Mouse (Mus musculus) midbrain, embryonic 14.5 days (tissue): ENCODE results near the gene Tjp1. TPM values are rescaled to one million over a fixed set of nuclear protein-coding genes. Genes with fewer than 3 reads are reported as not detected.

Experiments used
- ATAC-seq: fragments of 200-750 bp; cut with Nextera tagmentation; 2 replicates; pipeline ENCODE4 v1.8.0; 2017; ENCODE audit warnings: moderate number of reproducible peaks, moderate library complexity; ENCODE audit not compliant: low FRiP score, low TSS enrichment
- DNase-seq: peaks from one replicate; pipeline ENCODE4 v3.0.0-alpha.2; 2015
- H3K27ac ChIP-seq: fragments of 300-500 bp; sonication (generic); replicated peaks from 2 replicates; pipeline ENCODE4 v1.5.1; 2014; ENCODE audit warnings: mild to moderate bottlenecking, low read depth, low read length, moderate library complexity
- H3K27me3 ChIP-seq: fragments of 300-500 bp; sonication (generic); 2 replicates; pipeline ENCODE4 v1.6.1; 2014; ENCODE audit warnings: low read length, control low read depth, mixed read lengths; ENCODE audit not compliant: control insufficient read depth, insufficient read depth
- H3K36me3 ChIP-seq: fragments of 300-500 bp; sonication (generic); 2 replicates; pipeline ENCODE4 v1.6.1; 2014; ENCODE audit warnings: low read length, control low read depth; ENCODE audit not compliant: control insufficient read depth, insufficient read depth
- H3K4me1 ChIP-seq: fragments of 300-500 bp; sonication (generic); 2 replicates; pipeline ENCODE4 v1.6.1; 2014; ENCODE audit warnings: mild to moderate bottlenecking, antibody characterized with exemption, low read length, control low read depth; ENCODE audit not compliant: control insufficient read depth, insufficient read depth
- H3K4me2 ChIP-seq: fragments of 300-500 bp; sonication (generic); 2 replicates; pipeline ENCODE4 v1.6.1; 2014; ENCODE audit warnings: mild to moderate bottlenecking, low read length, moderate library complexity
- H3K4me3 ChIP-seq: fragments of 300-500 bp; sonication (generic); replicated peaks from 2 replicates; pipeline ENCODE4 v1.5.1; 2014; ENCODE audit warnings: low read depth, low read length
- H3K9ac ChIP-seq: fragments of 300-500 bp; sonication (generic); replicated peaks from 2 replicates; pipeline ENCODE4 v1.6.1; 2014; ENCODE audit warnings: mild to moderate bottlenecking, low read length, moderate library complexity
- H3K9me3 ChIP-seq: fragments of 300-500 bp; sonication (generic); 2 replicates; pipeline ENCODE4 v1.6.1; 2016; ENCODE audit warnings: low read length, control low read depth, mixed read lengths; ENCODE audit not compliant: control insufficient read depth
- WGBS: fragments of 180-500 bp; shearing (Covaris S2); extraction: QIAGEN DNeasy Blood & Tissue Kit; methylation state at CpG from one replicate; pipeline ENCODE4 v1.1.7; 2014; 5-methylcytosine and 5-hydroxymethylcytosine counted together
- polyA plus RNA-seq: library from polyadenylated mRNA; unstranded; fragments of >200 nt; fragmentation: Nextera tagmentation; extraction: Ambion mirVana; gene quantifications from 2 replicates; pipeline ENCODE4 v1.2.1, GENCODE M21; 2014

Tjp1 gene
- polyA plus RNA-seq, 1 experiment from 2014 or later = 22.4 TPM

DNA sequence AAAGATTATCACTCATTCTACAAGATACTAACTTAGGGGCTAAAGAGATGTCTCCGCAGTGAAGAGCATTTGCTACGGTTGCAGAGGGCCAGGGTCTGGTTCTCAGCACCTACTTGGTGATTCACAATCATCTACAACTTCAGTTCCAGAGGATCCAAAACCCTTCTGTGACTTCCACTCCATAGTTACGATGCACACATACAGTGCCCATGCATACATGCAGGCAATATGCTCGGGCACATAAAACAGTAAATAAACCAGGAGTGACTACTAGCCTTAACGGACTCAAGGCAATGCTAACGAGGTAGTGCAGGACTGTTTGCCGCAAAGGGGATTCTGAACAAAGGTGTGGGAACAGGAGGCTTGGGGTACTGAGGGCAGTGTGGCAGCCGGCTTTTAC is 7.0 kb downstream of the Tjp1 start:
- no peaks in the 10 kb centered on the region for H3K4me1 ChIP-seq
- H3K27me3 ChIP-seq = no peaks in the 10 kb centered on the region
- no peak for ATAC-seq
- H3K27ac ChIP-seq = no peak overlapping the region
- H3K4me3 ChIP-seq = no peak overlapping the region
- no peaks in the 10 kb centered on the region for H3K9me3 ChIP-seq
- no peak overlapping the region for H3K9ac ChIP-seq
- H3K4me2 ChIP-seq = no peak overlapping the region
- H3K36me3 ChIP-seq = no peaks in the 10 kb centered on the region
- no peak for DNase-seq
- 94% methylated on average over 8 of the region's 8 CpGs for WGBS

DNA sequence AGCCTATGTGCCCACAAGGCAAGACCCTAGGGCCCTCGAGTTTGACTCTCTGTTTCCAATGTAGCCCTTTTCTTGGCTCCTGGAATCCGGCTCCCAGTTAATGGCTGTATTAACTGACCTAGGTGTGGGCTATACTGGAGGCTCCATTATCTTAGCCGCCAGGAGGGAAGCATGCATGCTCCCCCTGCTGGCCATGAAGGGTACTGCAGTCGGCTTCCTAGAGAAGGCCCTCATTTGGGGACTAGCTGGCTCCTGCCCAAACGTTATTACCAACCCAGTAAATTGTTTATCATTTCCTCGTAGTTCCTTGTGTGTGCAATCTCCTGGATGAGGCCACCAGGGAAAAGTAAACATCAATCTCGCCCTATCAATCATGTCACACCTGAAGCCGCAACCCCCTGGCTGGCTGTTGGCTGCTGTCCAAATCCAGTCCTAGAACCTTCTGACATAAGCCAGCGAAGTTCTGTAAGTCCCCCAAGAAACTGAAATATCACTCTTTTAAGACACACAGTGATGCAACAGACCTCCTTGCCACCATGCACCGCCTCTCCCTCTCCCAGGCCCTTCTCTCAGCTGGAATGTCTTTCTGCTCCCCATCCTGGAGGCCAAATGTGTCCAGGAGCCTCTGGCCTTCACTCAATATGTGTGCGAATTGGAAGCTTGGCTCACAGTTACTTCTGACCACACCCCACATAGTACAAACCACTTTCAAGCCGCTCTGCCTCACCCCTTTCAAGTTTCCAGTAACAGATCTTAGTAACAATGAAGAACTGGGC is 7.6 kb downstream of the Tjp1 start:
- ATAC-seq (no peak), DNase-seq (peak; percentile 85)
- no peaks in the 10 kb centered on the region for H3K27me3 ChIP-seq
- no peaks in the 10 kb centered on the region for H3K9me3 ChIP-seq
- H3K9ac ChIP-seq = no peak overlapping the region
- no peaks in the 10 kb centered on the region for H3K4me1 ChIP-seq
- WGBS = 46% methylated on average over 12 of the region's 12 CpGs
- no peak overlapping the region for H3K4me2 ChIP-seq
- no peaks in the 10 kb centered on the region for H3K36me3 ChIP-seq
- H3K27ac ChIP-seq = no peak overlapping the region
- no peak overlapping the region for H3K4me3 ChIP-seq

DNA sequence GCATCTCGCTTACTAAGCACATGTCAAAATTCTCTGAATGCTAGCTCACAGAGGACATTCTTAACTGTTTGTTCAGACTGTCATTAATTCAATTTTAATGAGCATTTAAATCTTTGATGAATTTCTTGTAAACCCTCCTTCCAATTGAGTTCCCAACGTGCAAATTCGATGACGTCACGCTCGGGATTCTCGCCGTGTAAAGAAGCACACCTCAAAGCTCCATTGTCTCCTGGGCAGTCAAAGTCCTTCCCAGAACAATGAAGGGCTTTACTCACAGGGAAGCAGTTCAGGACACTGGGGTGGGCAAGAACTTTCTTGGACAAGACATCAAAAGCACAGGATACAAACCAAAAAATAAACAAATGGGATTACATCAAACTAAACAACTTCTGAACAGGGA is 10.7 kb downstream of the Tjp1 start:
- Histone ChIP-seq H3K4me1 (no peaks in the 10 kb centered on the region), H3K4me3 (no peak overlapping the region), H3K9me3 (no peaks in the 10 kb centered on the region), H3K36me3 (no peaks in the 10 kb centered on the region), H3K9ac (no peak overlapping the region), H3K27ac (no peak overlapping the region), H3K27me3 (no peaks in the 10 kb centered on the region), H3K4me2 (no peak overlapping the region)
- DNase-seq = no peak
- no peak for ATAC-seq
- WGBS = 16% methylated on average over 8 of the region's 8 CpGs

DNA sequence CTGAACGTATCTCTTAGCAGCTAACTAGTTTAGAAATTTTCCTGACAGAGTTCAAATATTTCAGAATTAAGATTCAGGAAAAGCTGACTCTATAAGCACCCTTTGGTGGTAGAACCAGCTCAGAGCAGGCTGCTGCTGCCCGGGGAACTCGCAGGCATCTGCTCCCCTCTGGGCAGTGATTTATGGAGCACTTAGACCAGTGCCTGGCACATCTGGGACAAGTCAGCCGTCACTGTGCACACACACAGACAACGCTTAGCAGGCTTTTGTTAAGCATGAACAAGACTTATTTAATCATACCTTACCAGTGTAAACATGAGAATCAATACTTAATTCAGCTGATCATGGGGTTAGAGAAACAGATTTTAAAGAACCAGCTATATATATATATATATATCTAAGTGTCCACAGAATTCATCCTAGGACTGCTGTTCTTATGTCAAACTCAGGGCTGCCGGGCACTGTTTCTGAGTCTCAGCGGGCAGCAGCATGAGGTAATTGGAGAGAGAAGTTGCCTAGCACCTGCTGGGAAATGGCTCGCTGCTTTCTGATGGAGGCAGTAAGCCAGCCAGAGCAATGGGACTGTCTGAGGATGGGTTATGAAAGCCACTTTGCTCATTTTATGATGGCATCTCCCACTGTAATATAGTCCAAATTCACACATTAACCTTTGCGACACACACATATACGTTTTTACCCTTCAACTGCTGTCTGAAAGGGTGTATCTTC is 14.0 kb downstream of the Tjp1 start:
- Histone ChIP-seq H3K9me3 (no peaks in the 10 kb centered on the region), H3K4me2 (no peak overlapping the region), H3K4me1 (no peaks in the 10 kb centered on the region), H3K4me3 (no peak overlapping the region), H3K36me3 (no peaks in the 10 kb centered on the region), H3K27ac (no peak overlapping the region), H3K9ac (no peak overlapping the region), H3K27me3 (no peaks in the 10 kb centered on the region)
- ATAC-seq = no peak
- peak; percentile 38 for DNase-seq
- 60% methylated on average over 10 of the region's 10 CpGs for WGBS

DNA sequence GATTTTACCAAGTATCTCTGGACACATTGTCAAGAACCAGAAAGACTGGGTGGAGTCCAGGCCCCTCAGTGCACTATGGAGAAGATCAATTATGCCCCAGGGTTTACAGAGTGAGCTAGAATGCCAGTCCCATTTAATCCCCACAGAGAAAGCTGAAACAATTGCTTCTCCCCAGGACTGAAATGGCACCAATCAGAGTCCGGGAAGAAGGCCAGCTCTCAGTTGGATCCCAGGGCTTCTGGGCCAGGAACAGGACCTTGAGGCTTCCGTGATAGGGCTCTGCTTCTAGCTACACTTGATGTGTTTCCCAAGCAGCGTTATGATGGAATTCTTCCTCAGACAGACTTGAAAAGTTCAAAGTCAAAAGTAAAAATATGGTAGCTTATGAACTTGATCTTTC is 18.2 kb downstream of the Tjp1 start:
- Histone ChIP-seq H3K27me3 (no peaks in the 10 kb centered on the region), H3K9ac (no peak overlapping the region), H3K9me3 (no peaks in the 10 kb centered on the region), H3K4me1 (no peaks in the 10 kb centered on the region), H3K4me3 (no peak overlapping the region), H3K36me3 (no peaks in the 10 kb centered on the region), H3K27ac (no peak overlapping the region), H3K4me2 (no peak overlapping the region)
- DNase-seq (no peak), ATAC-seq (no peak)
- 43% methylated on average over 3 of the region's 3 CpGs for WGBS

DNA sequence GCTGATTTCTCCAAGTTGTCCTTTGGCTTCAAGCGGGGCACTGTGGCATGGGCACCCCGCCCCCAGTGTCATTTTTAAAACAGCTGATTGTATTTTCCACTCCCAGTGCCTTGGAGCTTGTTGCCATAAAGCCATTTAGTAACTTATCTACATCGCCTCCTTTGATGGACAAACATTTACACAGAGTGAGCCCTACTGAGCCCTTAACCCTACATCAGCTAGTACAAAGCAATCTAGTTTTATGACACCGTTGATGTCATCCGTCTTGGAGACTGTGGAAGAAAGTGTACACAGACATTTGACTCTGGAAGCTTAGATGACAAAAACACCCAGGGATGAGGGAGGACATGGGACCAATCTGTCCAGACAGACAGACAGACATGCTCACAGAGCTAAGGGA is 20.2 kb downstream of the Tjp1 start:
- H3K9me3 ChIP-seq = no peaks in the 10 kb centered on the region
- ATAC-seq = no peak
- H3K4me1 ChIP-seq = no peaks in the 10 kb centered on the region
- no peak overlapping the region for H3K4me3 ChIP-seq
- H3K4me2 ChIP-seq = no peak overlapping the region
- H3K27ac ChIP-seq = no peak overlapping the region
- H3K27me3 ChIP-seq = no peaks in the 10 kb centered on the region
- H3K9ac ChIP-seq = no peak overlapping the region
- H3K36me3 ChIP-seq = no peaks in the 10 kb centered on the region
- DNase-seq = no peak
- WGBS = 93% methylated on average over 5 of the region's 5 CpGs

DNA sequence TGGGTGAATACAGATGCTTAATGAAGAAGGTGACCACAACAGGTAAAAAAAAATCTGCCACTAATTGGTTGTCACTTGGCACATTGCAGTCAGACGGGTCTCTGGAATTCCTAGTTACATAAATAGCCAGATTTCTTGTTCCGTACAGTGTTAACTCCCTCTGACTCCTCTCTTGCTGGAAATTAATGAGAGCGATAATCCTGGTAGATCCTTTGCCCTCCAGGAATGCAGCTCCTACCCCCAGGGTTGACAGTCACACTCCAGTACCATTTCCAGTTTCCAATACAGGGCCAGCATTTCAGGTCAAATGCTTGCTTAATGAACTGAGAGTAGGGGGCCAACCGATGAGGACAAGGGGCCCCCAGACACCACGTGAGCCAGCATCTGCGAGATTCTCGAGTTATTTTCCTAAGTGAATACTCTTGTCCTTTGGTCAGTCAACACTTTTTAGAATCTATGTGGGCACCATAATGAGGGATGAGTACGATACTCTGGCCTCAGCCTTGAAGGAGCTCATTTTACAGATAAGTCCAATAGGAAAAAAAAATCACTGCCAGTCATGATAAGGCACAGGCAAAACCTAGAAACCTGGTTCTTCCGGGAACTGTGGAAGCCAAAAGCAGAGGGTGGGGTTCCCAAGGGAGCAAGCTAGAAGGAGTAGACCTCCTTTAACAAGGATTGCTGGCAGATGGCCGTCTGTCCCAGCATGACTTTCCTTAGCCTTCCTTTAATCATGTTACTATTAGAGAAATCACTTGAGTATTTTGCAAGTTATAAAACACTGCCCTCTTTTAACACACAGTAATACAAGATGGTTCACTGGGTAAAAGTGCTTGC is 24.9 kb downstream of the Tjp1 start:
- Histone ChIP-seq H3K36me3 (no peaks in the 10 kb centered on the region), H3K9me3 (no peaks in the 10 kb centered on the region), H3K27ac (0 out of 2 replicates have a peak overlapping the region, but pooled peaks have one; percentile 2), H3K27me3 (no peaks in the 10 kb centered on the region), H3K4me2 (no peak overlapping the region), H3K9ac (no peak overlapping the region), H3K4me1 (no peaks in the 10 kb centered on the region), H3K4me3 (no peak overlapping the region)
- DNase-seq (no peak), ATAC-seq (no peak)
- WGBS = 72% methylated on average over 10 of the region's 10 CpGs

DNA sequence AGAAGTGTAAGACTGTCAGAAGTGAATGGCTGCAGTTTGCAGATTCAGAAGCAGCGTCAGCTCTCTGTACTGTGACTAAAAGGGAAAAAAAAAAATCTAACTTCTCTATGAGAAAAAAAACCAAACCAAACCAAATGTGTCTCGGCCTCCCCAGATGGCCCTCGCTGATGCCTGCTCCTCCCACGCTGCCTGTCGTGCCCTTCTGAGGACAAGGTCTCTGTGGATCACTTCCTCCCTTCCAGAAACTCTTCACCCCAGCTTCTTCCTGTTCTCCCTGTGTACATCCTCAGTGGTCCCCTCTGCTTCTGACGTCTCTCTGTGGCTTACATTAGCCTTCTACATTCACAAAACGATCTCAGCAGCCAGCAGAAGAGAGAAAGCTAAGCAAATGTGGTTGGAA is 26.8 kb downstream of the Tjp1 start:
- no peak overlapping the region for H3K27ac ChIP-seq
- no peaks in the 10 kb centered on the region for H3K36me3 ChIP-seq
- H3K4me2 ChIP-seq = no peak overlapping the region
- DNase-seq (no peak), ATAC-seq (no peak)
- H3K9me3 ChIP-seq = no peaks in the 10 kb centered on the region
- no peaks in the 10 kb centered on the region for H3K4me1 ChIP-seq
- H3K4me3 ChIP-seq = no peak overlapping the region
- no peak overlapping the region for H3K9ac ChIP-seq
- H3K27me3 ChIP-seq = no peaks in the 10 kb centered on the region
- WGBS = 78% methylated on average over 7 of the region's 7 CpGs
